8 mouse cellular contexts compared by ENCODE assay signal in genomic region chr3:51531473-51532281, GRCm38 (mm10). TPM values are rescaled to one million over a fixed set of nuclear protein-coding genes. Genes with fewer than 3 reads are reported as not detected.
DNase-seq lines count a peak whose midpoint lies in the region; ATAC-seq and TF ChIP-seq lines count a peak whose summit lies in the region.

No protein-coding gene starts in this region.

- H3K4me3 ChIP-seq in liver, embryonic 11.5 days (ENCODE audit: low read depth, low read length), result no peak overlapping the region
- no peak overlapping the region for H3K4me3 ChIP-seq in cerebellum, adult 2 months (replicated peaks; ENCODE audit: insufficient read depth, low read depth, low read length)
- no peak overlapping the region for H3K4me3 ChIP-seq in hindbrain, embryonic 16.5 days (ENCODE audit: low read length)
- no peak overlapping the region for H3K4me3 ChIP-seq in limb, embryonic 14.5 days (replicated peaks; ENCODE audit: low read length)
- no peak overlapping the region for H3K4me3 ChIP-seq in neural tube, embryonic 15.5 days (replicated peaks)

- WGBS in liver, embryonic 11.5 days, result 79% methylated on average over 13 of the region's 13 CpGs
- WGBS in cerebellum, adult 2 months, result 8% methylated on average over 13 of the region's 13 CpGs
- WGBS in hindbrain, embryonic 16.5 days, result 52% methylated on average over 13 of the region's 13 CpGs
- 74% methylated on average over 13 of the region's 13 CpGs for WGBS in limb, embryonic 14.5 days
- 59% methylated on average over 13 of the region's 13 CpGs for WGBS in neural tube, embryonic 15.5 days

- no peak overlapping the region for H3K9ac ChIP-seq in liver, embryonic 11.5 days (ENCODE audit: low read depth, low read length)
- no peak overlapping the region for H3K9ac ChIP-seq in hindbrain, embryonic 16.5 days (ENCODE audit: low read depth, low read length)
- no peak overlapping the region for H3K9ac ChIP-seq in limb, embryonic 14.5 days (ENCODE audit: low read depth, low read length, severe bottlenecking)
- no peak overlapping the region for H3K9ac ChIP-seq in neural tube, embryonic 15.5 days (replicated peaks)

- H3K27ac ChIP-seq in liver, embryonic 11.5 days (ENCODE audit: low read depth, low read length), result no peak overlapping the region; the same call in 1 of the 2 replicates
- peak overlapping the region; percentile 93 for H3K27ac ChIP-seq in cerebellum, adult 2 months (ENCODE audit: insufficient read depth, low read length)
- peak overlapping the region; percentile 61 for H3K27ac ChIP-seq in hindbrain, embryonic 16.5 days (ENCODE audit: low read depth, low read length)
- H3K27ac ChIP-seq in limb, embryonic 14.5 days (replicated peaks; ENCODE audit: low read depth, low read length), result peak overlapping the region; percentile 33; the same call in 1 of the 2 replicates
- H3K27ac ChIP-seq in neural tube, embryonic 15.5 days (replicated peaks), result peak overlapping the region; percentile 72

- TF ChIP-seq CTCF in cerebellum, adult 2 months (IDR thresholded peaks at IDR 0.05; ENCODE audit: borderline replicate concordance, insufficient read depth, low read depth, low read length), result no peak

- no peak overlapping the region for H3K4me2 ChIP-seq in liver, embryonic 11.5 days
- H3K4me2 ChIP-seq in hindbrain, embryonic 16.5 days (ENCODE audit: low read length), result 0 out of 2 replicates have a peak overlapping the region, but pooled peaks have one; percentile 16
- H3K4me2 ChIP-seq in limb, embryonic 14.5 days (replicated peaks; ENCODE audit: low read depth, low read length, severe bottlenecking), result no peak overlapping the region
- H3K4me2 ChIP-seq in neural tube, embryonic 15.5 days, result peak overlapping the region; percentile 13; the same call in 1 of the 2 replicates

- DNase-seq in liver, result peak; percentile 30
- no peak for DNase-seq in liver, embryonic 11.5 days (ENCODE audit: low spot score)
- DNase-seq in cerebellum, adult 2 months, result peak; percentile 90 to 95
- DNase-seq in limb, embryonic 14.5 days (ENCODE audit: low spot score), result peak; percentile 38
- no peak for DNase-seq in thymus, postnatal 10 days (ENCODE audit: low spot score in 2 of 2)
- DNase-seq in frontal cortex, postnatal 36 days (ENCODE audit: low spot score in 2 of 2), result no peak

- H3K4me1 ChIP-seq in liver, embryonic 11.5 days (replicated peaks; ENCODE audit: control insufficient read depth, insufficient read depth, low read length), result peaks cover 3% of the 10 kb centered on the region; the same call in 1 of the 2 replicates
- H3K4me1 ChIP-seq in cerebellum, adult 2 months (ENCODE audit: control insufficient read depth, insufficient read depth, low read length), result peaks cover 39% of the 10 kb centered on the region
- H3K4me1 ChIP-seq in hindbrain, embryonic 16.5 days (ENCODE audit: control insufficient read depth, insufficient read depth, low read depth, low read length), result peaks cover 13% of the 10 kb centered on the region
- H3K4me1 ChIP-seq in limb, embryonic 14.5 days (ENCODE audit: control insufficient read depth, insufficient read depth, low read length), result 0 out of 2 replicates have a peak, but pooled peaks cover 4% of the 10 kb centered on the region
- peaks cover 19% of the 10 kb centered on the region for H3K4me1 ChIP-seq in neural tube, embryonic 15.5 days

- TF ChIP-seq POLR2A in cerebellum, adult 2 months (IDR thresholded peaks at IDR 0.05; ENCODE audit: borderline replicate concordance, insufficient read depth, low read length), result no peak
- TF ChIP-seq POLR2A in limb, embryonic 14.5 days (IDR thresholded peaks at IDR 0.05; ENCODE audit: borderline replicate concordance, extremely low read depth, insufficient read depth, insufficient read length), result no peak

- H3K9me3 ChIP-seq in liver, embryonic 11.5 days (ENCODE audit: control insufficient read depth, low read length), result no peaks in the 10 kb centered on the region
- no peaks in the 10 kb centered on the region for H3K9me3 ChIP-seq in hindbrain, embryonic 16.5 days (ENCODE audit: control insufficient read depth, low read length)
- H3K9me3 ChIP-seq in limb, embryonic 14.5 days (ENCODE audit: control insufficient read depth, low read length), result no peaks in the 10 kb centered on the region
- no peaks in the 10 kb centered on the region for H3K9me3 ChIP-seq in neural tube, embryonic 15.5 days (replicated peaks)

- H3K27me3 ChIP-seq in liver, embryonic 11.5 days (replicated peaks; ENCODE audit: control insufficient read depth, insufficient read depth, low read length), result no peaks in the 10 kb centered on the region
- H3K27me3 ChIP-seq in cerebellum, adult 2 months (ENCODE audit: control insufficient read depth, insufficient read depth, low read length), result no peaks in the 10 kb centered on the region
- no peaks in the 10 kb centered on the region for H3K27me3 ChIP-seq in hindbrain, embryonic 16.5 days (replicated peaks; ENCODE audit: control insufficient read depth, insufficient read depth, low read length)
- no peaks in the 10 kb centered on the region for H3K27me3 ChIP-seq in limb, embryonic 14.5 days (ENCODE audit: control insufficient read depth, insufficient read depth, low read length)
- H3K27me3 ChIP-seq in neural tube, embryonic 15.5 days (replicated peaks), result no peaks in the 10 kb centered on the region

- ATAC-seq in liver, embryonic 11.5 days (replicated peaks; ENCODE audit: low FRiP score), result no peak
- ATAC-seq in hindbrain, embryonic 16.5 days, result peak; percentile 86
- ATAC-seq in limb, embryonic 14.5 days (ENCODE audit: low FRiP score, low read depth), result peak; percentile 30
- peak; percentile 68 for ATAC-seq in neural tube, embryonic 15.5 days (ENCODE audit: low FRiP score)

- H3K36me3 ChIP-seq in liver, embryonic 11.5 days (ENCODE audit: control insufficient read depth, insufficient read depth, low read length), result peaks cover 28% of the 10 kb centered on the region; the same call in 1 of the 2 replicates
- peaks cover 40% of the 10 kb centered on the region for H3K36me3 ChIP-seq in hindbrain, embryonic 16.5 days (ENCODE audit: control insufficient read depth, insufficient read depth, low read length)
- H3K36me3 ChIP-seq in limb, embryonic 14.5 days (ENCODE audit: control insufficient read depth, insufficient read depth, low read length), result peaks cover 61% of the 10 kb centered on the region
- H3K36me3 ChIP-seq in neural tube, embryonic 15.5 days, result peaks cover 72% of the 10 kb centered on the region

RNA-seq across cellular contexts. Expression of gene Setd7, which starts 29.0 kb away (rescaled TPM):
- polyA plus RNA-seq in liver, embryonic 11.5 days (2014; fragmentation: Nextera tagmentation; extraction: Ambion mirVana), result 2.3 and 2.4 TPM in 2 replicates
- 83.0 and 96.5 TPM in 2 replicates for polyA plus RNA-seq in cerebellum, adult 2 months (2012; rRNA removed)
- 2.1 and 2.7 TPM in 2 replicates for polyA plus RNA-seq in hindbrain, embryonic 16.5 days (2015; fragmentation: Nextera tagmentation; extraction: Ambion mirVana)
- polyA plus RNA-seq in limb, embryonic 14.5 days (2012; rRNA removed), result 19.6 and 21.5 TPM in 2 replicates
- polyA plus RNA-seq in limb, embryonic 14.5 days (2014; fragmentation: Nextera tagmentation; extraction: Ambion mirVana), result 5.7 and 6.1 TPM in 2 replicates
- 2.6 and 4.2 TPM in 2 replicates for polyA plus RNA-seq in neural tube, embryonic 15.5 days (2015; fragmentation: Nextera tagmentation; extraction: Ambion mirVana)

RNA-seq across cellular contexts. Expression of gene Rab33b, which starts 48.0 kb away (rescaled TPM):
- polyA plus RNA-seq in liver, embryonic 11.5 days (2014; fragmentation: Nextera tagmentation; extraction: Ambion mirVana), result 9.4 and 10.1 TPM in 2 replicates
- polyA plus RNA-seq in cerebellum, adult 2 months (2012; rRNA removed), result 25.7 and 28.7 TPM in 2 replicates
- 29.2 and 32.0 TPM in 2 replicates for polyA plus RNA-seq in hindbrain, embryonic 16.5 days (2015; fragmentation: Nextera tagmentation; extraction: Ambion mirVana)
- 16.2 and 16.5 TPM in 2 replicates for polyA plus RNA-seq in limb, embryonic 14.5 days (2012; rRNA removed)
- polyA plus RNA-seq in limb, embryonic 14.5 days (2014; fragmentation: Nextera tagmentation; extraction: Ambion mirVana), result 24.9 and 25.4 TPM in 2 replicates
- polyA plus RNA-seq in neural tube, embryonic 15.5 days (2015; fragmentation: Nextera tagmentation; extraction: Ambion mirVana), result 27.3 and 27.4 TPM in 2 replicates

Comparison
In these comparisons a context has a peak if more than half of its experiments do, and no peak if none do; other contexts are left out.
1. DNase-seq: peak in liver (single experiment), cerebellum, adult 2 months (2 of 2) and limb, embryonic 14.5 days (single experiment); none in liver, embryonic 11.5 days (single experiment), thymus, postnatal 10 days (0 of 2) and frontal cortex, postnatal 36 days (0 of 2).
2. H3K4me2 ChIP-seq: peak in hindbrain, embryonic 16.5 days (single experiment) and neural tube, embryonic 15.5 days (single experiment); none in liver, embryonic 11.5 days (single experiment) and limb, embryonic 14.5 days (single experiment).